Mouse (Mus musculus) kidney, adult 2 months (tissue): ENCODE results near the gene Guca2a. TPM values are rescaled to one million over a fixed set of nuclear protein-coding genes. Genes with fewer than 3 reads are reported as not detected.
"Not testable (repeated sequence)": the region's sequence is repeated elsewhere in the genome, so short reads cannot be mapped to it uniquely, and the experiment has no call there.

Source experiments
- DNase-seq: peaks from one replicate; pipeline ENCODE4 v3.0.0; 2021
- H3K27ac ChIP-seq: fragments of 200-500 bp; 2 replicates; pipeline ENCODE4 v1.5.1; 2012; ENCODE audit warnings: low read depth, low read length, control low read depth, inconsistent platforms; ENCODE audit not compliant: insufficient read depth
- H3K27me3 ChIP-seq: fragments of 200-500 bp; replicated peaks from 2 replicates; pipeline ENCODE4 v1.6.1; 2012; ENCODE audit warnings: mild to moderate bottlenecking, moderate library complexity, low read length, inconsistent platforms; ENCODE audit not compliant: control insufficient read depth, insufficient read depth
- H3K36me3 ChIP-seq: fragments of 200-500 bp; 2 replicates; pipeline ENCODE4 v1.6.1; 2012; ENCODE audit warnings: mild to moderate bottlenecking, moderate library complexity, low read length, inconsistent platforms; ENCODE audit not compliant: control insufficient read depth, insufficient read depth
- H3K4me1 ChIP-seq: fragments of 200-500 bp; 2 replicates; pipeline ENCODE4 v1.6.1; 2011; ENCODE audit warnings: low read length; ENCODE audit not compliant: control insufficient read depth, insufficient read depth
- H3K4me3 ChIP-seq: fragments of 200-500 bp; 2 replicates; pipeline ENCODE4 v1.5.1; 2011; ENCODE audit warnings: mild to moderate bottlenecking, low read depth, low read length, control low read depth; ENCODE audit not compliant: insufficient read depth
- CTCF ChIP-seq: fragments of 200-500 bp; conservative IDR thresholded peaks from 2 replicates; pipeline ENCODE4 v1.5.1; 2011; ENCODE audit warnings: low read depth, mild to moderate bottlenecking, control low read depth, low read length, moderate library complexity, mixed read lengths; ENCODE audit not compliant: insufficient read depth, insufficient read length
- POLR2A ChIP-seq: fragments of 200-500 bp; IDR thresholded peaks from one replicate; pipeline ENCODE4 v1.6.1; 2011; ENCODE audit warnings: low read depth, low read length, control low read depth
- WGBS: fragments of 180-500 bp; shearing (Covaris S2); methylation state at CpG from one replicate; pipeline ENCODE4 v1.1.7; 2018; 5-methylcytosine and 5-hydroxymethylcytosine counted together
- polyA plus RNA-seq: library from polyadenylated mRNA; depleted of rRNA; stranded (reverse); fragments of >200 nt; gene quantifications from 2 replicates; pipeline ENCODE4 v1.2.3, GENCODE M21; 2012

The Guca2a gene
- polyA plus RNA-seq, 1 experiment: 13.1 TPM

- no peak for DNase-seq
- Histone ChIP-seq H3K4me1 (peaks cover 2% of the 10 kb centered on the region; the same call in 1 of the 2 replicates), H3K36me3 (no peaks in the 10 kb centered on the region; the same call in 1 of the 2 replicates), H3K4me3 (no peak overlapping the region), H3K27ac (no peak overlapping the region), H3K27me3 (no peaks in the 10 kb centered on the region)
- TF ChIP-seq CTCF (no peak), POLR2A (no peak)
- WGBS: 83% methylated on average over 1 of the region's 1 CpGs
These were observed 28.0 kb upstream of the Guca2a start for GRCm38 (mm10) chr4:119609488-119609887.

- no peaks in the 10 kb centered on the region for H3K27me3 ChIP-seq
- H3K4me3 ChIP-seq: no peak overlapping the region
- WGBS: 44% methylated on average over 1 of the region's 1 CpGs
- no peaks in the 10 kb centered on the region; the same call in 1 of the 2 replicates for H3K36me3 ChIP-seq
- H3K4me1 ChIP-seq: peaks cover 2% of the 10 kb centered on the region; the same call in 1 of the 2 replicates
- TF ChIP-seq POLR2A (no peak), CTCF (no peak)
- H3K27ac ChIP-seq: no peak overlapping the region
- DNase-seq: no peak
These were observed 23.4 kb upstream of the Guca2a start for GRCm38 (mm10) chr4:119614078-119614477.

DNA sequence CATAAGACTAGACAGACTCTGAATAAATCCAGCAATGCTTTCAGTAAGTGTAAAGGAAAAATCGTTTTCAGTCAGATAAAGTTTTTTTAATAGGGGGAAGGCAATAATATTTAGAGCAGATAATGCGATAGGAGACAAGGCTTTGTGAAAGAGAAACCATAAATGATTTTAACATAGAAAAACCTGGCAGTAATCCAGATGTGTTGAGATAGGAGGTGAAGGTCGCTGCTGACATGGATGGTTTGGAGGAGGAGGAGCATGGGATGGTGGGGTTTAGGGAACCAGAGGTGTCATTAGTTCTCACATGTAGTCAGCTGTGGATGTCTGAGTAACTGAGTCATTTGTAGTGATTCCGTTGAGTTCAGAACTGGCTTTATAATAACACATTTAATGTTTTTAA lies 22.8 kb upstream of the Guca2a start:
- H3K4me1 ChIP-seq: no peaks in the 10 kb centered on the region; the same call in 1 of the 2 replicates
- H3K27ac ChIP-seq: no peak overlapping the region
- no peak for DNase-seq
- TF ChIP-seq POLR2A: no peak
- no peak for TF ChIP-seq CTCF
- H3K4me3 ChIP-seq: no peak overlapping the region
- 60% methylated on average over 4 of the region's 4 CpGs for WGBS
- H3K36me3 ChIP-seq: peaks cover 1% of the 10 kb centered on the region; the same call in 1 of the 2 replicates
- no peaks in the 10 kb centered on the region for H3K27me3 ChIP-seq

GRCm38 (mm10) chr4:119626081-119626645 lies 11.3 kb upstream of the Guca2a start:
- DNase-seq: no peak
- Histone ChIP-seq H3K36me3 (peaks cover 3% of the 10 kb centered on the region; the same call in 1 of the 2 replicates), H3K27ac (no peak overlapping the region), H3K27me3 (no peaks in the 10 kb centered on the region), H3K4me1 (peaks cover 11% of the 10 kb centered on the region), H3K4me3 (no peak overlapping the region)
- TF ChIP-seq CTCF: no peak
- TF ChIP-seq POLR2A: no peak
- 53% methylated on average over 7 of the region's 7 CpGs for WGBS

DNA sequence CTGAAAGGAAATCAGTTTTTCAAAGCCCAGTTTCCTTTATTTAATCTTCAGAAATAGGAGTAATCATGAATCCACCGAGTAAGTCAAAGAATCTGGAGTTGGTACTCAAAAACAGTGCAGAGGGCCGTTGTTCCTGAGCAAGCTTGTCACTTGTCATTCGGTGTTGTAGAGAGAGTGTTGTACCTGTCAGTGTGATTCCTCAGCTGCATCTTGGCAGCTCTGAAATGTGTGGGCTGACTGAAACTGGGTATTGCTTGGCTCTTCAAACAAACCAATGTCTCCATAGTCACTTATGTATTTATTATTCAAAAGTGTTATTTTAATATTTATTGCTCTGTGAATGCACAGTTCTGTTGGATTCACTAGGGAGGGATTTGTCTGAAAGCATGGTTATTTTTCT lies 10.6 kb upstream of the Guca2a start:
- 80% methylated on average over 3 of the region's 3 CpGs for WGBS
- Histone ChIP-seq H3K27ac (no peak overlapping the region), H3K4me1 (peaks cover 16% of the 10 kb centered on the region), H3K27me3 (no peaks in the 10 kb centered on the region), H3K4me3 (no peak overlapping the region), H3K36me3 (peaks cover 1% of the 10 kb centered on the region; the same call in 1 of the 2 replicates)
- DNase-seq: no peak
- TF ChIP-seq POLR2A: no peak
- TF ChIP-seq CTCF: no peak

- H3K36me3 ChIP-seq: peaks cover 1% of the 10 kb centered on the region; the same call in 1 of the 2 replicates
These were observed 10.2 kb upstream of the Guca2a start for GRCm38 (mm10) chr4:119627317-119627716.

DNA sequence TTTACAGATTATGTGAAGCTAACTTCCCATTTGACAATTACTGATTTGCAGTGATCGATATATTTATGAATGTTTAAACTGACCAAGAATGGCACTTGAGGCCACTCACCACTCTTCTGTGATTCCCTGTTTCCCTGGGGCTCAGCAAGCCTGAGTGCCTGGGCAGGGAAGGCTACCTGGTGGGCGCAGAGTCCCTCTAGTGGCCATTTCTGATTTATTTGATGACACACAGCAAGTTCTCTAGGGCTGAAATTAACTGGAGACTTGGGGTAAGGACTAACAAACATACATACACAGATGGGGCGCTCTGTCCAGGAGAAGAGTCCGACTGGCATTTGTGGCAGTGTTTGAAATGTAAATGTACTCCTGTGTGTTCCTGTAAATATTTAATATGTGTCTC lies 9.1 kb upstream of the Guca2a start:
- H3K4me1 ChIP-seq, H3K36me3 ChIP-seq, H3K4me3 ChIP-seq, H3K27me3 ChIP-seq, DNase-seq, H3K27ac ChIP-seq: not testable (repeated sequence)
- WGBS: 62% methylated on average over 4 of the region's 4 CpGs

More at GRCm38 (mm10) chr4:119627317-119627716, 10.2 kb upstream of the Guca2a start:
- Histone ChIP-seq H3K27me3 (no peaks in the 10 kb centered on the region), H3K4me1 (peaks cover 16% of the 10 kb centered on the region), H3K27ac (no peak overlapping the region), H3K4me3 (no peak overlapping the region)
- no peak for DNase-seq
- WGBS: 80% methylated on average over 4 of the region's 4 CpGs
- TF ChIP-seq CTCF: no peak
